Mouse (Mus musculus) heart, embryonic 11.5 days (tissue): ENCODE data around the gene Amd2. TPM values are rescaled to one million over a fixed set of nuclear protein-coding genes. Genes with fewer than 3 reads are reported as not detected.

Source experiments
- ATAC-seq: fragments of 200-750 bp; cut with Nextera tagmentation; replicated peaks from 2 replicates; pipeline ENCODE4 v1.8.0; 2017; ENCODE audit warnings: moderate library complexity; ENCODE audit not compliant: insufficient number of reproducible peaks, low FRiP score, low TSS enrichment
- H3K27ac ChIP-seq: fragments of 300-500 bp; sonication (generic); 2 replicates; pipeline ENCODE4 v1.5.1; 2014; ENCODE audit warnings: mild to moderate bottlenecking, low read depth, low read length
- H3K27me3 ChIP-seq: fragments of 300-500 bp; sonication (generic); 2 replicates; pipeline ENCODE4 v1.6.1; 2014; ENCODE audit warnings: mild to moderate bottlenecking, low read length, mixed read lengths; ENCODE audit not compliant: control insufficient read depth, insufficient read depth
- H3K36me3 ChIP-seq: fragments of 300-500 bp; sonication (generic); 2 replicates; pipeline ENCODE4 v1.6.1; 2014; ENCODE audit warnings: mild to moderate bottlenecking, low read length, moderate library complexity, mixed read lengths; ENCODE audit not compliant: control insufficient read depth, insufficient read depth
- H3K4me1 ChIP-seq: fragments of 300-500 bp; sonication (generic); 2 replicates; pipeline ENCODE4 v1.6.1; 2014; ENCODE audit warnings: low read length; ENCODE audit not compliant: control insufficient read depth, insufficient read depth
- H3K4me2 ChIP-seq: fragments of 300-500 bp; sonication (generic); 2 replicates; pipeline ENCODE4 v1.6.1; 2014; ENCODE audit warnings: mild to moderate bottlenecking, moderate library complexity
- H3K4me3 ChIP-seq: fragments of 300-500 bp; sonication (generic); 2 replicates; pipeline ENCODE4 v1.5.1; 2014; ENCODE audit warnings: low read depth, low read length
- H3K9ac ChIP-seq: fragments of 300-500 bp; sonication (generic); 2 replicates; pipeline ENCODE4 v1.6.1; 2014; ENCODE audit warnings: mild to moderate bottlenecking, low read depth, low read length, moderate library complexity
- H3K9me3 ChIP-seq: fragments of 300-500 bp; sonication (generic); replicated peaks from 2 replicates; pipeline ENCODE4 v1.6.1; 2016; ENCODE audit warnings: low read length; ENCODE audit not compliant: control insufficient read depth
- WGBS: fragments of 180-500 bp; shearing (Covaris S2); extraction: QIAGEN DNeasy Blood & Tissue Kit; methylation state at CpG from one replicate; pipeline ENCODE4 v1.1.7; 2014; ENCODE audit not compliant: insufficient replicate concordance; 5-methylcytosine and 5-hydroxymethylcytosine counted together
- polyA plus RNA-seq: library from polyadenylated mRNA; unstranded; fragments of >200 nt; fragmentation: Nextera tagmentation; extraction: Ambion mirVana; gene quantifications from 2 replicates; pipeline ENCODE4 v1.2.1, GENCODE M21; 2014

Amd2 gene
- 3.8 and 4.1 TPM in 2 replicates for polyA plus RNA-seq

DNA sequence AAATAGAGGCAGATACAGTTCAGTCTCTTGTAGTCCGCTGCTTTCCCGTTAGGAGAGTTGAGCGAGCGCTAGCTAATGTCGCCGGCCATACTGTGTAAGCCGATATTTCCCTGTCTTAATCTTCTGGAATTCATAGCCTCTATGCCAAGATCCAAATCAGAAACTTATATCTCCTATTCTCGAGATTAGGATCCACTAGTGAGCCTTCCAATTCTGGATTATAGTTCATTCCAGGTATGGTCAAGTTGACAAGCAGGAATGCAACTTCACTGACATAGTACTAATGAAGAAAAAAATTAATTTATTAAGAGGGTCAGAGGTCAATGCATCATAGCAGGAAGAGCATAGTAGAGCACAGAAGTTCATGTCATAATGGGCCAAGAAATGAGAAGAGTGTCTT lies at the start of gene Amd2:
Gene Amd2 (minus strand): TSS at position 101 of the 400 bp plus-strand sequence.
- Histone ChIP-seq H3K36me3 (no peaks in the 10 kb centered on the region), H3K4me2 (no peak within 1 kb of the TSS), H3K9ac (no peak within 1 kb of the TSS), H3K27me3 (no peaks in the 10 kb centered on the region), H3K27ac (no peak within 1 kb of the TSS), H3K4me3 (no peak within 1 kb of the TSS), H3K9me3 (no peaks in the 10 kb centered on the region), H3K4me1 (no peaks in the 10 kb centered on the region)
- ATAC-seq = no peak
- 86% methylated on average over 7 of the region's 8 CpGs for WGBS

- H3K27me3 ChIP-seq = no peaks in the 10 kb centered on the region
- no peak overlapping the region for H3K4me2 ChIP-seq
- H3K4me3 ChIP-seq = no peak overlapping the region
- no peaks in the 10 kb centered on the region for H3K36me3 ChIP-seq
- H3K9ac ChIP-seq = no peak overlapping the region
- H3K4me1 ChIP-seq = no peaks in the 10 kb centered on the region
- ATAC-seq = no peak
- H3K9me3 ChIP-seq = no peaks in the 10 kb centered on the region
- WGBS = 63% methylated on average over 3 of the region's 3 CpGs
- H3K27ac ChIP-seq = no peak overlapping the region
Observed at GRCm38 (mm10) chr10:35761280-35761679, 49.6 kb upstream of the Amd2 start.

DNA sequence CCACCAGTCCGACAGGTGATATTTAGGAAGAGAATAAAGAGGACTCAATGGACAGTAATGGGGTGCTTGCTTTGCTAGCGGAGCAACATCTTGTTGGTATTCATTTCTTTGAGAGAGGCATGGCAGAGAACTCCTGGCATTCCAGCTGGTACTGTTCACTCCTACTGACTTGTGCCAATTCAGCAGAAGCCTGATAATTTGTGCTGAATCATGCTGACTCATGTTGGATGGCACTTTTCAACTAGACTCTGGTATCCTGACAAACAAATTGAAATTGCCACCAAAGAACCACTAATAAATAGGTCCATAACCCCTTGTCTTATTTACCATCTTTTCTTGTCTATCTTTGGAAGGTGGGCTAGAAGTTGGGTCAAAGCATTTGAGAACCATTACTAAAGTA lies 25.9 kb upstream of the Amd2 start:
- Histone ChIP-seq H3K9me3 (no peaks in the 10 kb centered on the region), H3K27me3 (no peaks in the 10 kb centered on the region), H3K4me1 (no peaks in the 10 kb centered on the region), H3K4me2 (no peak overlapping the region), H3K4me3 (no peak overlapping the region), H3K36me3 (no peaks in the 10 kb centered on the region), H3K27ac (no peak overlapping the region), H3K9ac (no peak overlapping the region)
- ATAC-seq = no peak
- WGBS = 81% methylated on average over 2 of the region's 2 CpGs

DNA sequence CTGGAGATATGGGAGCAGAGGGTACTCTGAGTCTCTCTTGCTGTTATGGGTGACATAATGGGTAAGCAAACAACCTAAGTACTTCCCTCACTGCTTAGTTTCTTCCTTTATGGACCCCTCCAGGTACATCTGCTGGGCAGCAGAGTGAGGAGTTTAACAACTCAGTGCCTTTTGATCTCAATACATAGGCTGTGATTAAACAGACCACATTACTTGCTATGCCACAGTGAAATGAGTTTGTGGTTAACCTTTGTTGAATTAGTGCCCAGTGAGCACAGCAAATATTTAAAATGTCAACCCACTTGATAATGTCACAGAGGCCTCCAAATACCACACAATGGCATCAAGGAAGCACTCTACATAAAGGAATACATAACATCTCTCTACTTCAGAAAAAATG lies 2.6 kb upstream of the Amd2 start:
- no peaks in the 10 kb centered on the region for H3K4me1 ChIP-seq
- H3K9ac ChIP-seq = no peak overlapping the region
- H3K4me2 ChIP-seq = no peak overlapping the region
- ATAC-seq = no peak
- H3K4me3 ChIP-seq = no peak overlapping the region
- no peaks in the 10 kb centered on the region for H3K36me3 ChIP-seq
- no peak overlapping the region for H3K27ac ChIP-seq
- no peaks in the 10 kb centered on the region for H3K27me3 ChIP-seq
- no peaks in the 10 kb centered on the region for H3K9me3 ChIP-seq
